In genomic region chr4:148518235-148518795, GRCm38 (mm10) we compare ENCODE assay signal across 14 mouse cellular contexts. TPM values are rescaled to one million over a fixed set of nuclear protein-coding genes. Genes with fewer than 3 reads are reported as not detected.
DNase-seq lines count a peak whose midpoint lies in the region; ATAC-seq lines count a peak whose summit lies in the region.
"Had no signal": no experiment of that assay in that cellular context is flagged by ENCODE, and none has a peak within 500 bp of the region (broad histone marks: within the 10 kb centered on the region; RNA-seq: fewer than 3 reads in every experiment).

No protein-coding gene starts in this region.

- no peak overlapping the region for H3K4me2 ChIP-seq in heart, embryonic 13.5 days
- H3K4me2 ChIP-seq in forebrain, embryonic 15.5 days (replicated peaks): no peak overlapping the region
- H3K4me2 ChIP-seq in midbrain, embryonic 13.5 days (replicated peaks): no peak overlapping the region
- H3K4me2 ChIP-seq: lung, embryonic 14.5 days had no signal

- peaks cover 17% of the 10 kb centered on the region for H3K4me1 ChIP-seq in heart, embryonic 13.5 days
- peaks cover 12% of the 10 kb centered on the region for H3K4me1 ChIP-seq in embryonic facial prominence, embryonic 10.5 days
- peaks cover 9% of the 10 kb centered on the region for H3K4me1 ChIP-seq in forebrain, embryonic 15.5 days
- H3K4me1 ChIP-seq in midbrain, embryonic 13.5 days (replicated peaks): peaks cover 19% of the 10 kb centered on the region

- no peak for DNase-seq in heart, postnatal 25 days (ENCODE audit: low spot score)
- DNase-seq in embryonic facial prominence, embryonic 10.5 days (ENCODE audit: low spot score): peak; percentile 19
- no peak for DNase-seq in lung, postnatal 10 days
- DNase-seq in lung, postnatal 14 days: no peak
- DNase-seq in ovary, postnatal 36 days (ENCODE audit: low spot score): no peak
- DNase-seq: cerebellum, postnatal 14 days; heart, postnatal 10 days; kidney, postnatal 10 days; left cerebral cortex, postnatal 4 days; lung, embryonic 14.5 days had no signal

- H3K9ac ChIP-seq in heart, embryonic 13.5 days: no peak overlapping the region
- H3K9ac ChIP-seq in forebrain, embryonic 15.5 days (replicated peaks): no peak overlapping the region
- H3K9ac ChIP-seq in midbrain, embryonic 13.5 days (replicated peaks): peak overlapping the region; percentile 33; the same call in 1 of the 2 replicates
- H3K9ac ChIP-seq: lung, embryonic 14.5 days had no signal

- 58% methylated on average over 5 of the region's 5 CpGs for WGBS in heart, embryonic 13.5 days
- 26% methylated on average over 5 of the region's 5 CpGs for WGBS in embryonic facial prominence, embryonic 10.5 days
- WGBS in forebrain, embryonic 15.5 days: 7% methylated on average over 5 of the region's 5 CpGs
- WGBS in midbrain, embryonic 13.5 days: 4% methylated on average over 5 of the region's 5 CpGs

- no peak for ATAC-seq in heart, embryonic 13.5 days (ENCODE audit: extremely low read depth, insufficient number of reproducible peaks, low FRiP score, low TSS enrichment)
- ATAC-seq in forebrain, embryonic 15.5 days (replicated peaks): no peak
- ATAC-seq in midbrain, embryonic 13.5 days: peak; percentile 83

- peaks cover 89% of the 10 kb centered on the region for H3K36me3 ChIP-seq in heart, embryonic 13.5 days
- peaks cover 95% of the 10 kb centered on the region for H3K36me3 ChIP-seq in embryonic facial prominence, embryonic 10.5 days (replicated peaks)
- H3K36me3 ChIP-seq in forebrain, embryonic 15.5 days: peaks cover 66% of the 10 kb centered on the region
- peaks cover 72% of the 10 kb centered on the region for H3K36me3 ChIP-seq in midbrain, embryonic 13.5 days

- no peaks in the 10 kb centered on the region for H3K27me3 ChIP-seq in heart, embryonic 13.5 days (replicated peaks)
- H3K27me3 ChIP-seq in embryonic facial prominence, embryonic 10.5 days (replicated peaks; ENCODE audit: low read depth, poor library complexity, severe bottlenecking): no peaks in the 10 kb centered on the region
- no peaks in the 10 kb centered on the region for H3K27me3 ChIP-seq in forebrain, embryonic 15.5 days
- H3K27me3 ChIP-seq in midbrain, embryonic 13.5 days: no peaks in the 10 kb centered on the region

- no peaks in the 10 kb centered on the region for H3K9me3 ChIP-seq in heart, embryonic 13.5 days
- no peaks in the 10 kb centered on the region for H3K9me3 ChIP-seq in embryonic facial prominence, embryonic 10.5 days
- no peaks in the 10 kb centered on the region for H3K9me3 ChIP-seq in forebrain, embryonic 15.5 days
- no peaks in the 10 kb centered on the region for H3K9me3 ChIP-seq in midbrain, embryonic 13.5 days

- H3K27ac ChIP-seq in heart, embryonic 13.5 days (replicated peaks): peak overlapping the region; percentile 48
- H3K27ac ChIP-seq in embryonic facial prominence, embryonic 10.5 days (replicated peaks): peak overlapping the region; percentile 51
- peak overlapping the region; percentile 32; the same call in 1 of the 2 replicates for H3K27ac ChIP-seq in forebrain, embryonic 15.5 days (replicated peaks)
- H3K27ac ChIP-seq in midbrain, embryonic 13.5 days: peak overlapping the region; percentile 82

- intact Hi-C loops in heart, postnatal 25 days (cut with DNase I): no loop called here

- no peak overlapping the region for H3K4me3 ChIP-seq in heart, embryonic 13.5 days
- H3K4me3 ChIP-seq in embryonic facial prominence, embryonic 10.5 days: no peak overlapping the region
- H3K4me3 ChIP-seq in forebrain, embryonic 15.5 days: no peak overlapping the region
- H3K4me3 ChIP-seq in midbrain, embryonic 13.5 days (replicated peaks): no peak overlapping the region
- H3K4me3 ChIP-seq: myocyte had no signal

RNA-seq across cellular contexts. Expression of gene Angptl7, which starts 18.1 kb away (rescaled TPM):
- polyA plus RNA-seq in heart, embryonic 13.5 days (2015; fragmentation: Nextera tagmentation; extraction: Ambion mirVana): 9.3 and 10.4 TPM in 2 replicates
- 1 to 10 TPM; 2.3 to 5.4 TPM for total RNA-seq in heart, postnatal 25 days (2021)
- polyA plus RNA-seq in embryonic facial prominence, embryonic 10.5 days (2016; fragmentation: Nextera tagmentation; extraction: Ambion mirVana): 0.23 and 0.37 TPM in 2 replicates
- 0.33 and 0.38 TPM in 2 replicates for polyA plus RNA-seq in forebrain, embryonic 15.5 days (2015; fragmentation: Nextera tagmentation; extraction: Ambion mirVana)
- polyA plus RNA-seq in midbrain, embryonic 13.5 days (2015; fragmentation: Nextera tagmentation; extraction: Ambion mirVana): 0.23 and 0.32 TPM in 2 replicates

RNA-seq across cellular contexts. Expression of gene Exosc10, which starts 39.9 kb away (rescaled TPM):
- polyA plus RNA-seq in heart, embryonic 13.5 days (2015; fragmentation: Nextera tagmentation; extraction: Ambion mirVana): 61.3 and 62.5 TPM in 2 replicates
- total RNA-seq in heart, postnatal 25 days (2021): 10 to 100 TPM; 42.8 to 44.1 TPM
- polyA plus RNA-seq in embryonic facial prominence, embryonic 10.5 days (2016; fragmentation: Nextera tagmentation; extraction: Ambion mirVana): 98.8 and 108 TPM in 2 replicates
- 93.1 and 97.5 TPM in 2 replicates for polyA plus RNA-seq in forebrain, embryonic 15.5 days (2015; fragmentation: Nextera tagmentation; extraction: Ambion mirVana)
- 91.4 and 94.1 TPM in 2 replicates for polyA plus RNA-seq in midbrain, embryonic 13.5 days (2015; fragmentation: Nextera tagmentation; extraction: Ambion mirVana)

Comparison
In these comparisons a context has a peak if more than half of its experiments do, and no peak if none do; other contexts are left out.
1. H3K27ac ChIP-seq: peak in every context shown above with its lines; median percentile 82 in midbrain, embryonic 13.5 days; 51 in embryonic facial prominence, embryonic 10.5 days; 48 in heart, embryonic 13.5 days; 32 in forebrain, embryonic 15.5 days.